Mouse (Mus musculus) cortical plate, adult 2 months (tissue): ENCODE measurements around the gene Gsta2.

Source experiments
- CTCF ChIP-seq: fragments of 200-500 bp; IDR thresholded peaks from 2 replicates; pipeline ENCODE4 v1.5.1; 2011; ENCODE audit warnings: mild to moderate bottlenecking, control low read depth, low read length; ENCODE audit not compliant: insufficient read depth; ENCODE audit errors: extremely low read depth
- POLR2A ChIP-seq: fragments of 200-500 bp; IDR thresholded peaks from 2 replicates; pipeline ENCODE4 v1.6.1; 2011; ENCODE audit warnings: mild to moderate bottlenecking, low read length, control low read depth; ENCODE audit not compliant: insufficient read depth; ENCODE audit errors: extremely low read depth

DNA sequence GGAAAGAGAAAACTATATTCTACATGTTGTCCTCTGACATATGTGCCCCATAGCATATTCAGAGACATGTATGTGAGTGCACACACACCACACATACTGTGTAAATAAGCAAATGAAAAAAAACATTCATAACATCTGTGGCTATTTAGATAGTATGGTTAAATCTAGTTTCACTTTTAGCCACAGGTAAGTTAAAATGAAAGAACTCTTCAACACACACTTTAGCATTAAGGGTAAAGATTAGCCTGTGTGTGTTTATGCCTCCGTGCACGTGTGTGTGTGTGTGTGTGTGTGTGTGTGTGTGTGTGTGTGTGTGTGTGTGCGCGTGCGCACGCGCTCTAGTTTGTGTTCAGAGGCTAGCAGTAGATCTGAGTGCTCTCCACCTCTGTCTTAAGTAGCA lies 46.0 kb upstream of the Gsta2 start:
- no peak for TF ChIP-seq CTCF
- TF ChIP-seq POLR2A = no peak
